Mouse (Mus musculus): Measurements from ENCODE around the gene Sec24a. TPM values are rescaled to one million over a fixed set of nuclear protein-coding genes. Genes with fewer than 3 reads are reported as not detected.

Gene Sec24a
- polyA plus RNA-seq, 1 experiment, result 6.9 TPM

DNA sequence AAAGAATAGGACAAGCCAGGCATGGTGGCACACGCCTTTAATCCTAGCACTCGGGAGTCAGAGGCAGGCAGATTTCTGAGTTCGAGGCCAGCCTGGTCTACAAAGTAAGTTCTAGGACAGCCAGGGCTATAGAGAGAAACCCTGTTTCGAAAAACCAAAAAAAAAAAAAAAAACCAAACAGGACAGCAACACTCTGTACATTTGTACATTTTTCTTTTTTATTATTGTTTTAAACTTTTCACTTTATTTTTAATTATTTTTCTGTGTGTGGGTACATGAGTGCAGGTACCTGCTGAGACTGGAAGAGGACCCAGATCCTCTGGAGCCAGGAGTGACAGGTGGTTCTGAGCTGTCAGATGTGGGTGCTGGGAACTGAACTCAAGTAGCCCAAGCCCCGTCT lies 88.0 kb downstream of the Sec24a start:
- Histone ChIP-seq H3K27me3 (ENCODE audit: control insufficient read depth, insufficient read depth, insufficient read length) (no peaks in the 10 kb centered on the region), H3K4me2 (ENCODE audit: low read depth) (no peak overlapping the region), H3K36me3 (ENCODE audit: control insufficient read depth, insufficient read depth) (no peaks in the 10 kb centered on the region), H3K4me3 (no peak overlapping the region), H3K79me2 (ENCODE audit: control insufficient read depth, insufficient read depth) (no peaks in the 10 kb centered on the region), H3ac (ENCODE audit: control insufficient read depth, insufficient read length) (no peak overlapping the region)
- no peak for TF ChIP-seq TCF3 (IDR thresholded peaks at IDR 0.05; ENCODE audit: insufficient read length, low read depth)
- TF ChIP-seq POLR2A (IDR thresholded peaks at IDR 0.05; ENCODE audit: insufficient read length, low read depth), result no peak
- TF ChIP-seq CEBPB (IDR thresholded peaks at IDR 0.05; ENCODE audit: insufficient read depth, poor library complexity, severe bottlenecking), result no peak
- no peak for TF ChIP-seq POLR2AphosphoS2 (IDR thresholded peaks at IDR 0.05; ENCODE audit: insufficient read length, low read depth)
- TF ChIP-seq MAX (IDR thresholded peaks at IDR 0.05; ENCODE audit: low read depth), result no peak
- TF ChIP-seq MYOG (IDR thresholded peaks at IDR 0.05; ENCODE audit: control insufficient read depth in 1 of 3, insufficient read depth in 1 of 3, insufficient read length in 2 of 3, low read depth in 2 of 3), result no peak
- no peak for TF ChIP-seq TCF12 (IDR thresholded peaks at IDR 0.05; ENCODE audit: insufficient read depth, poor library complexity, severe bottlenecking)
- no peak for TF ChIP-seq SRF (IDR thresholded peaks at IDR 0.05; ENCODE audit: control insufficient read depth, insufficient read length, low read depth)

GRCm38 (mm10) chr11:51673291-51673690 lies 90.1 kb downstream of the Sec24a start:
- Histone ChIP-seq H3ac (ENCODE audit: control insufficient read depth, insufficient read length) (no peak overlapping the region), H3K27me3 (ENCODE audit: control insufficient read depth, insufficient read depth, insufficient read length) (no peaks in the 10 kb centered on the region), H3K79me2 (ENCODE audit: control insufficient read depth, insufficient read depth) (no peaks in the 10 kb centered on the region), H3K36me3 (ENCODE audit: control insufficient read depth, insufficient read depth) (no peaks in the 10 kb centered on the region), H3K4me2 (ENCODE audit: low read depth) (no peak overlapping the region), H3K4me3 (no peak overlapping the region)
- TF ChIP-seq E2F4 (IDR thresholded peaks at IDR 0.05; ENCODE audit: insufficient read depth) (no peak), POLR2AphosphoS2 (IDR thresholded peaks at IDR 0.05; ENCODE audit: insufficient read length, low read depth) (no peak), REST (IDR thresholded peaks at IDR 0.05; ENCODE audit: insufficient read depth, insufficient read length) (no peak), MAX (IDR thresholded peaks at IDR 0.05; ENCODE audit: low read depth) (no peak), MYOG (IDR thresholded peaks at IDR 0.05; ENCODE audit: control insufficient read depth in 1 of 3, insufficient read depth in 1 of 3, insufficient read length in 2 of 3, low read depth in 2 of 3) (no peak), USF1 (IDR thresholded peaks at IDR 0.05; ENCODE audit: low read depth) (no peak), CEBPB (IDR thresholded peaks at IDR 0.05; ENCODE audit: insufficient read depth, poor library complexity, severe bottlenecking) (no peak), POLR2A (IDR thresholded peaks at IDR 0.05; ENCODE audit: insufficient read length, low read depth) (no peak), SRF (IDR thresholded peaks at IDR 0.05; ENCODE audit: control insufficient read depth, insufficient read length, low read depth) (no peak), TCF12 (IDR thresholded peaks at IDR 0.05; ENCODE audit: insufficient read depth, poor library complexity, severe bottlenecking) (no peak), MYOD1 (IDR thresholded peaks at IDR 0.05; ENCODE audit: control insufficient read depth in 1 of 3, insufficient read length in 2 of 3, low read depth in 2 of 3) (no peak), TCF3 (IDR thresholded peaks at IDR 0.05; ENCODE audit: insufficient read length, low read depth) (no peak)

DNA sequence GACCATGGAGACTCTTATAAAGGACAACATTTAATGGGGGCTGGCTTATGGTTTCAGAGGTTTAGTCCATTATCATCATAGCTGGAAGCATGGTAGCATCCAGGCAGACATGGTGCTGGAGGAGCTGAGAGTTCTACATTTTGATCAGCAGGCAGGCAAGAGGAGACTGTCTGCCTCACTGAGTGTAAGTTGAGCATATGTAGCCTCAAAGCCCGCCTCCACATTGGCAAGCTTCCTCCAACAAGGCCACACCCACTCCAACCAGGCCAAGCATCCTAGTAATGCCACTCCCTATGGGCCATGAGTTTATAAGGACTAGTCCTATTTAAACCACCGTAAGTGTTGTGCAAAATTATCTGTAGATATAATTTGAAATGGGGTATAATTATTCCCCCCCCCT lies 92.1 kb downstream of the Sec24a start:
- TF ChIP-seq MAX (IDR thresholded peaks at IDR 0.05; ENCODE audit: low read depth) (no peak), TCF12 (IDR thresholded peaks at IDR 0.05; ENCODE audit: insufficient read depth, poor library complexity, severe bottlenecking) (no peak), POLR2A (IDR thresholded peaks at IDR 0.05; ENCODE audit: insufficient read length, low read depth) (no peak), REST (IDR thresholded peaks at IDR 0.05; ENCODE audit: insufficient read depth, insufficient read length) (no peak), CEBPB (IDR thresholded peaks at IDR 0.05; ENCODE audit: insufficient read depth, poor library complexity, severe bottlenecking) (no peak), SRF (IDR thresholded peaks at IDR 0.05; ENCODE audit: control insufficient read depth, insufficient read length, low read depth) (no peak), POLR2AphosphoS2 (IDR thresholded peaks at IDR 0.05; ENCODE audit: insufficient read length, low read depth) (no peak), USF1 (IDR thresholded peaks at IDR 0.05; ENCODE audit: low read depth) (no peak), MYOD1 (IDR thresholded peaks at IDR 0.05; ENCODE audit: control insufficient read depth in 1 of 3, insufficient read length in 2 of 3, low read depth in 2 of 3) (no peak), TCF3 (IDR thresholded peaks at IDR 0.05; ENCODE audit: insufficient read length, low read depth) (no peak), MYOG (IDR thresholded peaks at IDR 0.05; ENCODE audit: control insufficient read depth in 1 of 3, insufficient read depth in 1 of 3, insufficient read length in 2 of 3, low read depth in 2 of 3) (no peak), E2F4 (IDR thresholded peaks at IDR 0.05; ENCODE audit: insufficient read depth) (no peak)
- H3K36me3 ChIP-seq (ENCODE audit: control insufficient read depth, insufficient read depth), result no peaks in the 10 kb centered on the region
- no peaks in the 10 kb centered on the region for H3K79me2 ChIP-seq (ENCODE audit: control insufficient read depth, insufficient read depth)
- no peak overlapping the region for H3K4me2 ChIP-seq (ENCODE audit: low read depth)
- H3K4me3 ChIP-seq, result no peak overlapping the region
- no peaks in the 10 kb centered on the region for H3K27me3 ChIP-seq (ENCODE audit: control insufficient read depth, insufficient read depth, insufficient read length)
- no peak overlapping the region for H3ac ChIP-seq (ENCODE audit: control insufficient read depth, insufficient read length)

DNA sequence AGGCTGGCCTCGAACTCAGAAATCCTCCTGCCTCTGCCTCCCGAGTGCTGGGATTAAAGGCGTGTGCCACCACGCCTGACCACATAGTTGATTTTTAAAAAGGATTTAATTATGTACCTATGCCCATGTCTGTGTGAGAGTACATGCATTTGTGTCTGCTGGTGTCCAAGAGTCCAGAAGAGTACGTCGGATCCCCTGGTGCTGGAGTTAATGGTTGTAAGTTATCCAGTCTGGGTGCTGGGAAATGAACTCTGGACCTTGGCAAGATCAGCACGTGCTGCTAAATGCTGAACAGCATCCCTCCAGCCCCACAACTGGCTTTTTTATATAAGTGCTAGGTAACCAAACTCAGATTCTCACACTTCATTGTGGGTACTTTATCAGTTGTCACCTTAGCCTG lies 92.6 kb downstream of the Sec24a start:
- Histone ChIP-seq H3K36me3 (ENCODE audit: control insufficient read depth, insufficient read depth) (no peaks in the 10 kb centered on the region), H3K79me2 (ENCODE audit: control insufficient read depth, insufficient read depth) (no peaks in the 10 kb centered on the region), H3K27me3 (ENCODE audit: control insufficient read depth, insufficient read depth, insufficient read length) (no peaks in the 10 kb centered on the region), H3K4me2 (ENCODE audit: low read depth) (no peak overlapping the region), H3ac (ENCODE audit: control insufficient read depth, insufficient read length) (no peak overlapping the region), H3K4me3 (no peak overlapping the region)
- TF ChIP-seq CEBPB (IDR thresholded peaks at IDR 0.05; ENCODE audit: insufficient read depth, poor library complexity, severe bottlenecking) (no peak), POLR2A (IDR thresholded peaks at IDR 0.05; ENCODE audit: insufficient read length, low read depth) (no peak), MYOD1 (IDR thresholded peaks at IDR 0.05; ENCODE audit: control insufficient read depth in 1 of 3, insufficient read length in 2 of 3, low read depth in 2 of 3) (no peak), MAX (IDR thresholded peaks at IDR 0.05; ENCODE audit: low read depth) (no peak), SRF (IDR thresholded peaks at IDR 0.05; ENCODE audit: control insufficient read depth, insufficient read length, low read depth) (no peak), TCF12 (IDR thresholded peaks at IDR 0.05; ENCODE audit: insufficient read depth, poor library complexity, severe bottlenecking) (no peak), REST (IDR thresholded peaks at IDR 0.05; ENCODE audit: insufficient read depth, insufficient read length) (no peak), E2F4 (IDR thresholded peaks at IDR 0.05; ENCODE audit: insufficient read depth) (no peak), POLR2AphosphoS2 (IDR thresholded peaks at IDR 0.05; ENCODE audit: insufficient read length, low read depth) (no peak), MYOG (IDR thresholded peaks at IDR 0.05; ENCODE audit: control insufficient read depth in 1 of 3, insufficient read depth in 1 of 3, insufficient read length in 2 of 3, low read depth in 2 of 3) (no peak), TCF3 (IDR thresholded peaks at IDR 0.05; ENCODE audit: insufficient read length, low read depth) (no peak), USF1 (IDR thresholded peaks at IDR 0.05; ENCODE audit: low read depth) (no peak)
